Comparison of ENCODE assay signal across 9 mouse cellular contexts in genomic region chr1:36145050-36145449, GRCm38 (mm10).
A peak's percentile ranks its signal among the peaks of the same experiment; 100 is the strongest.
DNase-seq lines count a peak whose midpoint lies in the region; ATAC-seq and TF ChIP-seq lines count a peak whose summit lies in the region.
"Had no signal": no experiment of that assay in that cellular context is flagged by ENCODE, and none has a peak within 500 bp of the region (broad histone marks: within the 10 kb centered on the region; RNA-seq: fewer than 3 reads in every experiment).

No protein-coding gene starts in this region.

- H3K27me3 ChIP-seq in hindbrain, embryonic 14.5 days (ENCODE audit: control insufficient read depth, insufficient read depth, low read length), result no peaks in the 10 kb centered on the region
- H3K27me3 ChIP-seq in hindbrain, embryonic 16.5 days (replicated peaks; ENCODE audit: control insufficient read depth, insufficient read depth, low read length), result no peaks in the 10 kb centered on the region
- H3K27me3 ChIP-seq in G1E (ENCODE audit: insufficient read depth, low read length), result no peaks in the 10 kb centered on the region
- no peaks in the 10 kb centered on the region for H3K27me3 ChIP-seq in midbrain, embryonic 11.5 days (ENCODE audit: control insufficient read depth, insufficient read depth, low read length)

- TF ChIP-seq CTCF in G1E (IDR thresholded peaks at IDR 0.05; ENCODE audit: low read depth, low read length), result peak; percentile 33; the same call in 1 of the 2 replicates

- peaks cover 83% of the 10 kb centered on the region for H3K36me3 ChIP-seq in hindbrain, embryonic 14.5 days (replicated peaks; ENCODE audit: control insufficient read depth, insufficient read depth)
- peaks cover 26% of the 10 kb centered on the region for H3K36me3 ChIP-seq in hindbrain, embryonic 16.5 days (ENCODE audit: control insufficient read depth, insufficient read depth, low read length)
- H3K36me3 ChIP-seq in G1E (replicated peaks), result peaks cover 97% of the 10 kb centered on the region
- peaks cover 17% of the 10 kb centered on the region for H3K36me3 ChIP-seq in midbrain, embryonic 11.5 days (ENCODE audit: control insufficient read depth, insufficient read depth, low read length)

- DNase-seq in hindbrain, embryonic 14.5 days (ENCODE audit: low spot score), result peak; percentile 52
- DNase-seq in 416B (ENCODE audit: low read depth) (peak; percentile 67), G1E (ENCODE audit: low spot score) (no peak)
- DNase-seq in frontal cortex, postnatal 36 days (ENCODE audit: low spot score in 2 of 2), result peak; percentile 46 to 70
- peak; percentile 67 for DNase-seq in lung, postnatal 36 days
- no peak for DNase-seq in midbrain, embryonic 11.5 days (ENCODE audit: low spot score, missing footprints)

- WGBS in hindbrain, embryonic 14.5 days, result 32% methylated on average over 1 of the region's 1 CpGs
- 26% methylated on average over 1 of the region's 1 CpGs for WGBS in hindbrain, embryonic 16.5 days
- 42% methylated on average over 1 of the region's 1 CpGs for WGBS in midbrain, embryonic 11.5 days

- no peak overlapping the region for H3K4me3 ChIP-seq in hindbrain, embryonic 14.5 days (replicated peaks; ENCODE audit: low read length)
- H3K4me3 ChIP-seq in hindbrain, embryonic 16.5 days (ENCODE audit: low read length), result no peak overlapping the region
- no peak overlapping the region for H3K4me3 ChIP-seq in G1E (ENCODE audit: low read depth, low read length)
- H3K4me3 ChIP-seq in midbrain, embryonic 11.5 days (ENCODE audit: low read depth, low read length), result no peak overlapping the region
- H3K4me3 ChIP-seq: myocyte had no signal

- no peak overlapping the region for H3K9ac ChIP-seq in hindbrain, embryonic 14.5 days
- H3K9ac ChIP-seq in hindbrain, embryonic 16.5 days (ENCODE audit: low read depth, low read length), result no peak overlapping the region
- no peak overlapping the region for H3K9ac ChIP-seq in midbrain, embryonic 11.5 days (ENCODE audit: low read length)

- H3K4me2 ChIP-seq in hindbrain, embryonic 14.5 days (replicated peaks), result no peak overlapping the region
- no peak overlapping the region for H3K4me2 ChIP-seq in hindbrain, embryonic 16.5 days (ENCODE audit: low read length)
- H3K4me2 ChIP-seq in midbrain, embryonic 11.5 days, result no peak overlapping the region

- no peak for ATAC-seq in hindbrain, embryonic 14.5 days (ENCODE audit: low FRiP score)
- ATAC-seq in hindbrain, embryonic 16.5 days, result no peak
- ATAC-seq in G1E (ENCODE audit: extremely low read depth, insufficient number of reproducible peaks, low FRiP score, poor library complexity, severe bottlenecking), result no peak
- no peak for ATAC-seq in activated CD4-positive, CD25-positive, alpha-beta regulatory T cell, adult 4 months
- no peak for ATAC-seq in midbrain, embryonic 11.5 days (ENCODE audit: low FRiP score)

- H3K27ac ChIP-seq in hindbrain, embryonic 14.5 days, result no peak overlapping the region
- no peak overlapping the region for H3K27ac ChIP-seq in hindbrain, embryonic 16.5 days (ENCODE audit: low read depth, low read length)
- H3K27ac ChIP-seq in midbrain, embryonic 11.5 days (ENCODE audit: low read depth, low read length), result no peak overlapping the region

- no peaks in the 10 kb centered on the region for H3K4me1 ChIP-seq in hindbrain, embryonic 14.5 days (replicated peaks; ENCODE audit: control insufficient read depth, insufficient read depth, low read length)
- H3K4me1 ChIP-seq in hindbrain, embryonic 16.5 days (ENCODE audit: control insufficient read depth, insufficient read depth, low read depth, low read length), result no peaks in the 10 kb centered on the region
- peaks cover 7% of the 10 kb centered on the region; the same call in 1 of the 2 replicates for H3K4me1 ChIP-seq in G1E (ENCODE audit: insufficient read depth, low read depth, low read length)
- no peaks in the 10 kb centered on the region for H3K4me1 ChIP-seq in midbrain, embryonic 11.5 days (ENCODE audit: control insufficient read depth, insufficient read depth, low read length)

- no peaks in the 10 kb centered on the region for H3K9me3 ChIP-seq in hindbrain, embryonic 14.5 days (ENCODE audit: control insufficient read depth, low read length)
- no peaks in the 10 kb centered on the region for H3K9me3 ChIP-seq in hindbrain, embryonic 16.5 days (ENCODE audit: control insufficient read depth, low read length)
- H3K9me3 ChIP-seq in G1E (replicated peaks), result no peaks in the 10 kb centered on the region
- no peaks in the 10 kb centered on the region for H3K9me3 ChIP-seq in midbrain, embryonic 11.5 days (ENCODE audit: control insufficient read depth, low read length)

Comparison
In these comparisons a context has a peak if more than half of its experiments do, and no peak if none do; other contexts are left out.
1. DNase-seq: peak in hindbrain, embryonic 14.5 days (single experiment), 416B (single experiment), frontal cortex, postnatal 36 days (2 of 2) and lung, postnatal 36 days (single experiment); none in G1E (single experiment) and midbrain, embryonic 11.5 days (single experiment).